Mouse (Mus musculus) embryonic fibroblast, embryonic 13.5 days (primary cell): ENCODE results near the gene Themis2. TPM values are rescaled to one million over a fixed set of nuclear protein-coding genes. Genes with fewer than 3 reads are reported as not detected.

Experiments
- H3K27ac ChIP-seq: 2 replicates; pipeline ENCODE4 v1.5.1; 2012; ENCODE audit warnings: low read length, control low read depth, inconsistent platforms; ENCODE audit not compliant: insufficient read depth
- H3K4me1 ChIP-seq: 2 replicates; pipeline ENCODE4 v1.6.1; 2011; ENCODE audit warnings: low read length; ENCODE audit not compliant: control insufficient read depth, insufficient read depth
- H3K4me3 ChIP-seq: 2 replicates; pipeline ENCODE4 v1.5.1; 2011; ENCODE audit warnings: mild to moderate bottlenecking, control low read depth, low read length; ENCODE audit not compliant: insufficient read depth
- CTCF ChIP-seq: IDR thresholded peaks from 2 replicates; pipeline ENCODE4 v1.5.1; 2011; ENCODE audit warnings: mild to moderate bottlenecking, control low read depth, low read length, moderate library complexity, borderline replicate concordance; ENCODE audit not compliant: insufficient read depth
- POLR2A ChIP-seq: IDR thresholded peaks from 2 replicates; pipeline ENCODE4 v1.6.1; 2011; ENCODE audit warnings: low read depth, mild to moderate bottlenecking, control low read depth, low read length, moderate library complexity
- polyA plus RNA-seq: library from polyadenylated mRNA; stranded (reverse); fragments of >200 nt; gene quantifications from 2 replicates; pipeline ENCODE4 v1.2.4, GENCODE M21; 2011; ENCODE audit warnings: low read depth; ENCODE audit not compliant: missing spikeins, insufficient read length

Themis2 gene
- polyA plus RNA-seq, 1 experiment = 0.16 TPM

GRCm38 (mm10) chr4:132809621-132810020 lies 13.4 kb upstream of the Themis2 start:
- no peak overlapping the region for H3K27ac ChIP-seq
- H3K4me1 ChIP-seq = no peaks in the 10 kb centered on the region
- no peak overlapping the region for H3K4me3 ChIP-seq
- TF ChIP-seq CTCF = no peak
- TF ChIP-seq POLR2A = no peak

GRCm38 (mm10) chr4:132807771-132808641 lies 11.8 kb upstream of the Themis2 start:
- Histone ChIP-seq H3K27ac (no peak overlapping the region), H3K4me3 (no peak overlapping the region), H3K4me1 (no peaks in the 10 kb centered on the region)
- TF ChIP-seq POLR2A (no peak), CTCF (no peak)

GRCm38 (mm10) chr4:132806620-132807191 lies 10.5 kb upstream of the Themis2 start:
- no peak for TF ChIP-seq CTCF
- TF ChIP-seq POLR2A = no peak
- no peak overlapping the region for H3K4me3 ChIP-seq
- H3K27ac ChIP-seq = no peak overlapping the region
- H3K4me1 ChIP-seq = no peaks in the 10 kb centered on the region

GRCm38 (mm10) chr4:132805599-132806197 lies 9.5 kb upstream of the Themis2 start:
- no peak for TF ChIP-seq POLR2A
- no peak for TF ChIP-seq CTCF
- Histone ChIP-seq H3K4me1 (no peaks in the 10 kb centered on the region), H3K4me3 (no peak overlapping the region), H3K27ac (no peak overlapping the region)

GRCm38 (mm10) chr4:132805146-132805545 lies 9.0 kb upstream of the Themis2 start:
- no peak for TF ChIP-seq CTCF
- TF ChIP-seq POLR2A = no peak
- Histone ChIP-seq H3K4me3 (no peak overlapping the region), H3K4me1 (no peaks in the 10 kb centered on the region), H3K27ac (no peak overlapping the region)

- Histone ChIP-seq H3K4me3 (no peak overlapping the region), H3K4me1 (no peaks in the 10 kb centered on the region), H3K27ac (no peak overlapping the region)
- TF ChIP-seq POLR2A = no peak
- TF ChIP-seq CTCF = no peak
Observed at GRCm38 (mm10) chr4:132804331-132804730, 8.1 kb upstream of the Themis2 start.

- Histone ChIP-seq H3K27ac (no peak overlapping the region), H3K4me1 (no peaks in the 10 kb centered on the region), H3K4me3 (no peak overlapping the region)
- TF ChIP-seq CTCF (no peak), POLR2A (no peak)
Observed at GRCm38 (mm10) chr4:132803876-132804275, 7.7 kb upstream of the Themis2 start.

- Histone ChIP-seq H3K4me3 (no peak overlapping the region), H3K4me1 (no peaks in the 10 kb centered on the region), H3K27ac (no peak overlapping the region)
- TF ChIP-seq CTCF (no peak), POLR2A (no peak)
Observed at GRCm38 (mm10) chr4:132803212-132803611, 7.0 kb upstream of the Themis2 start.

- Histone ChIP-seq H3K27ac (no peak overlapping the region), H3K4me1 (no peaks in the 10 kb centered on the region), H3K4me3 (no peak overlapping the region)
- TF ChIP-seq CTCF (no peak), POLR2A (no peak)
Observed at GRCm38 (mm10) chr4:132802171-132802637, 6.0 kb upstream of the Themis2 start.
